Mouse (Mus musculus) midbrain, embryonic 11.5 days (tissue): ENCODE measurements around the gene Ing3. TPM values are rescaled to one million over a fixed set of nuclear protein-coding genes. Genes with fewer than 3 reads are reported as not detected.
A peak's percentile ranks its signal among the peaks of the same experiment; 100 is the strongest.

ENCODE experiments used
- ATAC-seq: fragments of 200-750 bp; cut with Nextera tagmentation; 2 replicates; pipeline ENCODE4 v1.8.0; 2017; ENCODE audit warnings: moderate TSS enrichment, moderate library complexity; ENCODE audit not compliant: low FRiP score
- DNase-seq: peaks from one replicate; pipeline ENCODE4 v3.0.0; 2015; ENCODE audit warnings: low spot score; ENCODE audit errors: missing footprints
- H3K27ac ChIP-seq: fragments of 300-500 bp; sonication (generic); 2 replicates; pipeline ENCODE4 v1.5.1; 2014; ENCODE audit warnings: low read depth, low read length
- H3K27me3 ChIP-seq: fragments of 300-500 bp; sonication (generic); 2 replicates; pipeline ENCODE4 v1.6.1; 2014; ENCODE audit warnings: mild to moderate bottlenecking, low read length, moderate library complexity, mixed read lengths; ENCODE audit not compliant: control insufficient read depth, insufficient read depth
- H3K36me3 ChIP-seq: fragments of 300-500 bp; sonication (generic); 2 replicates; pipeline ENCODE4 v1.6.1; 2014; ENCODE audit warnings: mild to moderate bottlenecking, low read length, moderate library complexity, mixed read lengths; ENCODE audit not compliant: control insufficient read depth, insufficient read depth
- H3K4me1 ChIP-seq: fragments of 300-500 bp; sonication (generic); 2 replicates; pipeline ENCODE4 v1.6.1; 2014; ENCODE audit warnings: low read length; ENCODE audit not compliant: control insufficient read depth, insufficient read depth
- H3K4me2 ChIP-seq: fragments of 300-500 bp; sonication (generic); 2 replicates; pipeline ENCODE4 v1.6.1; 2014; ENCODE audit warnings: mild to moderate bottlenecking, moderate library complexity
- H3K4me3 ChIP-seq: fragments of 300-500 bp; sonication (generic); 2 replicates; pipeline ENCODE4 v1.5.1; 2014; ENCODE audit warnings: low read depth, low read length
- H3K9ac ChIP-seq: fragments of 300-500 bp; sonication (generic); 2 replicates; pipeline ENCODE4 v1.6.1; 2014; ENCODE audit warnings: low read length
- H3K9me3 ChIP-seq: fragments of 300-500 bp; sonication (generic); 2 replicates; pipeline ENCODE4 v1.6.1; 2016; ENCODE audit warnings: low read length; ENCODE audit not compliant: control insufficient read depth
- WGBS: fragments of 180-500 bp; shearing (Covaris S2); extraction: QIAGEN DNeasy Blood & Tissue Kit; methylation state at CpG from one replicate; pipeline ENCODE4 v1.1.7; 2014; 5-methylcytosine and 5-hydroxymethylcytosine counted together
- polyA plus RNA-seq: library from polyadenylated mRNA; unstranded; fragments of >200 nt; fragmentation: Nextera tagmentation; extraction: Ambion mirVana; gene quantifications from 2 replicates; pipeline ENCODE4 v1.2.1, GENCODE M21; 2014

The Ing3 gene
- polyA plus RNA-seq, 1 experiment from 2014 or later: 44.6 TPM

- no peak for ATAC-seq
- WGBS: 83% methylated on average over 5 of the region's 5 CpGs
- Histone ChIP-seq H3K36me3 (no peaks in the 10 kb centered on the region), H3K9me3 (no peaks in the 10 kb centered on the region), H3K4me2 (no peak overlapping the region), H3K9ac (no peak overlapping the region), H3K27ac (no peak overlapping the region), H3K4me3 (no peak overlapping the region), H3K4me1 (no peaks in the 10 kb centered on the region), H3K27me3 (no peaks in the 10 kb centered on the region)
- peak; percentile 51 for DNase-seq
Observed at GRCm38 (mm10) chr6:22012501-22012900, 63.1 kb downstream of the Ing3 start.

GRCm38 (mm10) chr6:22013394-22013793 lies 64.0 kb downstream of the Ing3 start:
- Histone ChIP-seq H3K9me3 (no peaks in the 10 kb centered on the region), H3K4me2 (no peak overlapping the region), H3K27ac (no peak overlapping the region), H3K4me1 (no peaks in the 10 kb centered on the region), H3K27me3 (no peaks in the 10 kb centered on the region), H3K4me3 (no peak overlapping the region), H3K36me3 (no peaks in the 10 kb centered on the region), H3K9ac (no peak overlapping the region)
- 94% methylated on average over 3 of the region's 3 CpGs for WGBS
- no peak for ATAC-seq
- peak; percentile 45 for DNase-seq

GRCm38 (mm10) chr6:22014291-22014911 lies 65.0 kb downstream of the Ing3 start:
- Histone ChIP-seq H3K27me3 (no peaks in the 10 kb centered on the region), H3K36me3 (no peaks in the 10 kb centered on the region), H3K4me3 (no peak overlapping the region), H3K27ac (no peak overlapping the region), H3K9me3 (no peaks in the 10 kb centered on the region), H3K4me1 (no peaks in the 10 kb centered on the region), H3K4me2 (no peak overlapping the region), H3K9ac (no peak overlapping the region)
- WGBS: 96% methylated on average over 6 of the region's 6 CpGs
- ATAC-seq (0 out of 2 replicates have a peak, but pooled peaks have one; percentile 16), DNase-seq (peak; percentile 33)

GRCm38 (mm10) chr6:22017631-22018030 lies 68.3 kb downstream of the Ing3 start:
- Histone ChIP-seq H3K9me3 (no peaks in the 10 kb centered on the region), H3K4me1 (no peaks in the 10 kb centered on the region), H3K36me3 (no peaks in the 10 kb centered on the region), H3K9ac (no peak overlapping the region), H3K4me3 (no peak overlapping the region), H3K27me3 (no peaks in the 10 kb centered on the region), H3K4me2 (no peak overlapping the region), H3K27ac (no peak overlapping the region)
- DNase-seq (peak; percentile 60), ATAC-seq (no peak)
- 81% methylated on average over 7 of the region's 7 CpGs for WGBS

- 72% methylated on average over 8 of the region's 8 CpGs for WGBS
- Histone ChIP-seq H3K4me1 (no peaks in the 10 kb centered on the region), H3K9me3 (no peaks in the 10 kb centered on the region), H3K4me3 (no peak overlapping the region), H3K27ac (no peak overlapping the region), H3K36me3 (no peaks in the 10 kb centered on the region), H3K4me2 (no peak overlapping the region), H3K9ac (no peak overlapping the region), H3K27me3 (no peaks in the 10 kb centered on the region)
- DNase-seq (peak; percentile 35), ATAC-seq (no peak)
Observed at GRCm38 (mm10) chr6:22018768-22019445, 69.5 kb downstream of the Ing3 start.

- Histone ChIP-seq H3K4me3 (no peak overlapping the region), H3K27ac (no peak overlapping the region), H3K9me3 (no peaks in the 10 kb centered on the region), H3K27me3 (no peaks in the 10 kb centered on the region), H3K36me3 (no peaks in the 10 kb centered on the region), H3K4me1 (no peaks in the 10 kb centered on the region), H3K4me2 (no peak overlapping the region), H3K9ac (no peak overlapping the region)
- ATAC-seq (no peak), DNase-seq (peak; percentile 80)
- WGBS: 80% methylated on average over 10 of the region's 10 CpGs
Observed at GRCm38 (mm10) chr6:22019637-22020036, 70.3 kb downstream of the Ing3 start.

- Histone ChIP-seq H3K36me3 (no peaks in the 10 kb centered on the region), H3K27ac (no peak overlapping the region), H3K9ac (no peak overlapping the region), H3K4me1 (no peaks in the 10 kb centered on the region), H3K4me2 (no peak overlapping the region), H3K9me3 (no peaks in the 10 kb centered on the region), H3K4me3 (no peak overlapping the region), H3K27me3 (no peaks in the 10 kb centered on the region)
- WGBS: 86% methylated on average over 5 of the region's 5 CpGs
- ATAC-seq: no peak
- DNase-seq: peak; percentile 72
Observed at GRCm38 (mm10) chr6:22020696-22021095, 71.3 kb downstream of the Ing3 start.

- Histone ChIP-seq H3K27me3 (no peaks in the 10 kb centered on the region), H3K4me3 (no peak overlapping the region), H3K9me3 (no peaks in the 10 kb centered on the region), H3K27ac (no peak overlapping the region), H3K4me2 (no peak overlapping the region), H3K4me1 (no peaks in the 10 kb centered on the region), H3K36me3 (no peaks in the 10 kb centered on the region), H3K9ac (no peak overlapping the region)
- 86% methylated on average over 3 of the region's 3 CpGs for WGBS
- ATAC-seq (no peak), DNase-seq (no peak)
Observed at GRCm38 (mm10) chr6:22021315-22021714, 71.9 kb downstream of the Ing3 start.

- Histone ChIP-seq H3K27ac (no peak overlapping the region), H3K4me3 (no peak overlapping the region), H3K4me1 (no peaks in the 10 kb centered on the region), H3K9ac (no peak overlapping the region), H3K36me3 (no peaks in the 10 kb centered on the region), H3K4me2 (no peak overlapping the region), H3K27me3 (no peaks in the 10 kb centered on the region), H3K9me3 (no peaks in the 10 kb centered on the region)
- no peak for ATAC-seq
- WGBS: 91% methylated on average over 2 of the region's 2 CpGs
- DNase-seq: no peak
Observed at GRCm38 (mm10) chr6:22024168-22024567, 74.8 kb downstream of the Ing3 start.
